Mouse (Mus musculus): ENCODE measurements around the gene Dohh.

Gene Dohh

GRCm38 (mm10) chr10:81404720-81405119, 20.5 kb downstream of the Dohh start:
- no peak for DNase-seq (ENCODE audit: low read depth)

GRCm38 (mm10) chr10:81405588-81406201, 21.5 kb downstream of the Dohh start:
- peak; percentile 66 for DNase-seq (ENCODE audit: low read depth)

- no peak for DNase-seq (ENCODE audit: low read depth)
These were observed 22.5 kb downstream of the Dohh start for GRCm38 (mm10) chr10:81406504-81407440.

GRCm38 (mm10) chr10:81407539-81408423, 23.6 kb downstream of the Dohh start:
- DNase-seq (ENCODE audit: low read depth): peak; percentile 97

- DNase-seq (ENCODE audit: low read depth): no peak
These were observed 24.1 kb downstream of the Dohh start for GRCm38 (mm10) chr10:81408424-81408729.

GRCm38 (mm10) chr10:81408871-81409291, 24.7 kb downstream of the Dohh start:
- peak; percentile 71 for DNase-seq (ENCODE audit: low read depth)

GRCm38 (mm10) chr10:81409330-81409729, 25.1 kb downstream of the Dohh start:
- no peak for DNase-seq (ENCODE audit: low read depth)

- DNase-seq (ENCODE audit: low read depth): no peak
These were observed 26.1 kb downstream of the Dohh start for GRCm38 (mm10) chr10:81410350-81410749.

GRCm38 (mm10) chr10:81410981-81411380, 26.8 kb downstream of the Dohh start:
- DNase-seq (ENCODE audit: low read depth): no peak

GRCm38 (mm10) chr10:81411471-81412400, 27.5 kb downstream of the Dohh start:
- peak; percentile 81 for DNase-seq (ENCODE audit: low read depth)

- DNase-seq (ENCODE audit: low read depth): peak; percentile 41
These were observed 28.5 kb downstream of the Dohh start for GRCm38 (mm10) chr10:81412586-81413309.

GRCm38 (mm10) chr10:81413310-81414261, 29.4 kb downstream of the Dohh start:
- DNase-seq (ENCODE audit: low read depth): peak; percentile 32

- peak; percentile 62 for DNase-seq (ENCODE audit: low read depth)
These were observed 30.5 kb downstream of the Dohh start for GRCm38 (mm10) chr10:81414682-81415081.

- no peak for DNase-seq (ENCODE audit: low read depth)
These were observed 30.9 kb downstream of the Dohh start for GRCm38 (mm10) chr10:81415146-81415545.

- no peak for DNase-seq (ENCODE audit: low read depth)
These were observed 31.5 kb downstream of the Dohh start for GRCm38 (mm10) chr10:81415549-81416310.

GRCm38 (mm10) chr10:81416581-81417226, 32.5 kb downstream of the Dohh start:
- peak; percentile 93 for DNase-seq (ENCODE audit: low read depth)

- DNase-seq (ENCODE audit: low read depth): no peak
These were observed 33.3 kb downstream of the Dohh start for GRCm38 (mm10) chr10:81417227-81418215.

All from NIH3T3 (cell line).